Mouse (Mus musculus): ENCODE measurements around the gene Zfp870. TPM values are rescaled to one million over a fixed set of nuclear protein-coding genes. Genes with fewer than 3 reads are reported as not detected.

The Zfp870 gene
- total and polyA plus RNA-seq, 3 experiments: 0.25 TPM; not detected in 2

DNA sequence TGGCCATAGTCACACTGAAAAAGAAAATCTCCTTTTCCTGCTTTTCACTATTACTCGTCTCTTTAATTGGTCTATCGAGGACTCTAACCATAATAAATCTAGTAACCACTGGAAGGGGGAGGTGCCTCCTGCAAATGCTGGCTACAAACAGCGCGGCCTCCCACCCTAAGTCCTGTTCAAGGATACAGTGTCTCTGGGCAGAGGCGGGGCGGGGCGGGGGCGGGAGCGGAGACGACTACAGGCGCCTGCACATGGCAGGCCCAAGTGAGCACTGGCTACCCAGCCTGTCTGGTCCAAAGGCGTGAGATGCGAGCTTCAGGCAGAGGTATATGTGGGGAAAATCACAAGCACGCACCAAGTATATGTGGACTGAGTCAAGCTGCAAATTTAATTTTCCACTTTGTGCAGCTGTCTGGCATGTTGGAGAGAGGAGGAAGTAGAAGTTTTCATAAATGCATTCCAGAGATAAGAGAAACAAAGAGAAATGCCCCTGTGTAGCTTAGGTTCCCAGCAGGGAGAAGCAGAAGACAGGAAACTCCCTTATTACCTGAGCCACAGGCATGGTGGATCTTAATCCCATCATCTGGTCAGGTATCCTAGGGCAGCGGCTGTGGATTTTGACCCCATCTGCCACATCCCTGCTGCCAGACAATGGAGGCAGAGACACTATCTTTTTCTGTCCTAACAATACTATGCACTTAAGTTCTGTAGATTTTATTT, 52.2 kb downstream of the Zfp870 start:
- no peak for TF ChIP-seq GABPA (IDR thresholded peaks at IDR 0.05; ENCODE audit: low read depth, low read length)
- TF ChIP-seq ZC3H11A (IDR thresholded peaks at IDR 0.05; ENCODE audit: low read depth, low read length): no peak
- no peak for TF ChIP-seq RAD21 (IDR thresholded peaks at IDR 0.05; ENCODE audit: low read depth, low read length)
- no peak for TF ChIP-seq MAZ (IDR thresholded peaks at IDR 0.05; ENCODE audit: low read depth, low read length)
- TF ChIP-seq MAX (IDR thresholded peaks at IDR 0.05; ENCODE audit: low read length): no peak
- no peak for TF ChIP-seq GATA1 (IDR thresholded peaks at IDR 0.05; ENCODE audit: low read depth, low read length)
- TF ChIP-seq ELF1 (IDR thresholded peaks at IDR 0.05; ENCODE audit: low read depth, low read length): no peak
- TF ChIP-seq E2F4 (IDR thresholded peaks at IDR 0.05; ENCODE audit: borderline replicate concordance, low read depth, low read length): no peak
- no peak for TF ChIP-seq ZNF384 (IDR thresholded peaks at IDR 0.05; ENCODE audit: low read depth, low read length)
- TF ChIP-seq CHD2 (IDR thresholded peaks at IDR 0.05; ENCODE audit: low read length): no peak
- TF ChIP-seq JUND (IDR thresholded peaks at IDR 0.05; ENCODE audit: low read depth, low read length): no peak
- no peak for TF ChIP-seq TAL1 (IDR thresholded peaks at IDR 0.05; ENCODE audit: low read length)
- TF ChIP-seq MYC (IDR thresholded peaks at IDR 0.05; ENCODE audit: low read depth, low read length): no peak
- no peak for TF ChIP-seq MEF2A (IDR thresholded peaks at IDR 0.05; ENCODE audit: extremely low read depth, insufficient replicate concordance, low read depth, low read length, poor library complexity, severe bottlenecking)
- TF ChIP-seq NELFE (IDR thresholded peaks at IDR 0.05; ENCODE audit: low read depth, low read length): no peak
- Histone ChIP-seq H3K9me3 (replicated peaks; ENCODE audit: insufficient read depth, low read length) (no peaks in the 10 kb centered on the region), H3K27me3 (ENCODE audit: control insufficient read depth in 1 of 2, insufficient read depth in 2 of 2, low read length in 2 of 2) (no peaks in the 10 kb centered on the region; a peak in 1 of 4 replicates), H3K36me3 (ENCODE audit: control insufficient read depth in 1 of 2, insufficient read depth in 2 of 2, low read length in 2 of 2) (no peaks in the 10 kb centered on the region), H3K4me3 (ENCODE audit: control insufficient read depth in 1 of 2, insufficient read depth in 1 of 2, low read depth in 2 of 2, low read length in 2 of 2) (no peak overlapping the region), H3K79me2 (ENCODE audit: control insufficient read depth, insufficient read depth, low read length, poor library complexity) (no peaks in the 10 kb centered on the region), H3K27ac (ENCODE audit: control insufficient read depth, low read depth, low read length) (no peak overlapping the region), H3K9ac (ENCODE audit: control insufficient read depth, low read depth, low read length, poor library complexity, severe bottlenecking) (no peak overlapping the region), H3K4me1 (ENCODE audit: control insufficient read depth in 1 of 2, insufficient read depth in 2 of 2, low read length in 2 of 2) (no peaks in the 10 kb centered on the region)
- DNase-seq (ENCODE audit: low read depth, low spot score): no peak

DNA sequence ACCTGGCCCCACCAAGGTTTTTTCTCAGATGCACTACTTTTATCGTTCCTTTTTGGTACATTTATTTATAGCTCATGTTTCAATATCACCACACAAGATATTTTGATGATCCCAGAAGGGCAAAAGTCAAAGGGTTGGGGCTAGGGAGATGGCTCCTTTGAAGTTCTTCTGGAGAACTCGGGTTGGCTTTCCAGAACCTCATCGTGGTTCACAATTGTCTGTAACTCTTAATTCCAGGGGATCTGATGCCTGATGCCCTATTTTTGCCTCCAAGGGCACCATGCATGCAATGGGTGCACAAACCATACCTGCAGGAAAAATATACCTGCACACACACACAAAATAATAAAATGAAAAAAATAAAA, 61.0 kb downstream of the Zfp870 start:
- no peak for DNase-seq (ENCODE audit: low read depth, low spot score)
- no peaks in the 10 kb centered on the region for H3K4me1 ChIP-seq (ENCODE audit: control insufficient read depth in 1 of 2, insufficient read depth in 2 of 2, low read length in 2 of 2)
- no peak overlapping the region for H3K4me3 ChIP-seq (ENCODE audit: control insufficient read depth in 1 of 2, insufficient read depth in 1 of 2, low read depth in 2 of 2, low read length in 2 of 2)

More for the DNA sequence above, 61.0 kb downstream of the Zfp870 start:
- TF ChIP-seq NELFE (IDR thresholded peaks at IDR 0.05; ENCODE audit: low read depth, low read length) (no peak), TCF12 (IDR thresholded peaks at IDR 0.05; ENCODE audit: low read depth, low read length) (no peak), KAT2A (conservative IDR thresholded peaks at IDR 0.05; ENCODE audit: low read depth, low read length) (no peak), MAZ (IDR thresholded peaks at IDR 0.05; ENCODE audit: low read depth, low read length) (no peak), CTCF (IDR thresholded peaks at IDR 0.05 in 2 of 3, conservative IDR thresholded peaks at IDR 0.05 in 1 of 3; ENCODE audit: control insufficient read depth in 1 of 3, insufficient read depth in 1 of 3, low read depth in 2 of 3, low read length in 3 of 3, poor library complexity in 1 of 3, severe bottlenecking in 1 of 3) (no peak), RAD21 (IDR thresholded peaks at IDR 0.05; ENCODE audit: low read depth, low read length) (no peak), ELF1 (IDR thresholded peaks at IDR 0.05; ENCODE audit: low read depth, low read length) (no peak), E2F4 (IDR thresholded peaks at IDR 0.05; ENCODE audit: borderline replicate concordance, low read depth, low read length) (no peak), HCFC1 (IDR thresholded peaks at IDR 0.05; ENCODE audit: low read depth, low read length) (no peak), SIN3A (IDR thresholded peaks at IDR 0.05; ENCODE audit: low read length) (no peak), ZKSCAN1 (IDR thresholded peaks at IDR 0.05; ENCODE audit: low read depth, low read length) (no peak), BHLHE40 (IDR thresholded peaks at IDR 0.05; ENCODE audit: borderline replicate concordance, low read depth, low read length) (no peak), USF2 (IDR thresholded peaks at IDR 0.05; ENCODE audit: borderline replicate concordance in 1 of 2, insufficient read depth in 1 of 2, low read depth in 1 of 2, low read length in 2 of 2) (no peak), TAL1 (IDR thresholded peaks at IDR 0.05; ENCODE audit: low read length) (no peak), RCOR1 (IDR thresholded peaks at IDR 0.05; ENCODE audit: low read depth, low read length) (no peak)
- H3K9me3 ChIP-seq (replicated peaks; ENCODE audit: insufficient read depth, low read length): no peaks in the 10 kb centered on the region
- H3K27me3 ChIP-seq (ENCODE audit: control insufficient read depth in 1 of 2, insufficient read depth in 2 of 2, low read length in 2 of 2): no peaks in the 10 kb centered on the region; a peak in 1 of 4 replicates
- no peaks in the 10 kb centered on the region for H3K36me3 ChIP-seq (ENCODE audit: control insufficient read depth in 1 of 2, insufficient read depth in 2 of 2, low read length in 2 of 2)
- no peaks in the 10 kb centered on the region for H3K79me2 ChIP-seq (ENCODE audit: control insufficient read depth, insufficient read depth, low read length, poor library complexity)
- H3K27ac ChIP-seq (ENCODE audit: control insufficient read depth, low read depth, low read length): no peak overlapping the region
- H3K9ac ChIP-seq (ENCODE audit: control insufficient read depth, low read depth, low read length, poor library complexity, severe bottlenecking): no peak overlapping the region
